Mouse (Mus musculus) liver, embryonic 14.5 days (tissue): Measurements from ENCODE around the gene Ndufa3. TPM values are rescaled to one million over a fixed set of nuclear protein-coding genes. Genes with fewer than 3 reads are reported as not detected.

Experiments used
- ATAC-seq: fragments of 200-750 bp; cut with Nextera tagmentation; 2 replicates; pipeline ENCODE4 v1.8.0; 2017; ENCODE audit warnings: moderate number of reproducible peaks, mild to moderate bottlenecking, moderate library complexity; ENCODE audit not compliant: insufficient read depth
- DNase-seq, 3 experiments: peaks; one replicate each; pipeline ENCODE4 v3.0.0-alpha.2; 2012 to 2013; ENCODE audit warnings: low read depth in 3 of 3, low spot score in 3 of 3
- H3K27ac ChIP-seq: fragments of 300-500 bp; sonication (generic); 2 replicates; pipeline ENCODE4 v1.5.1; 2014; ENCODE audit warnings: moderate library complexity, mild to moderate bottlenecking, control low read depth, inconsistent platforms
- H3K27me3 ChIP-seq: fragments of 300-500 bp; sonication (generic); 2 replicates; pipeline ENCODE4 v1.6.1; 2014; ENCODE audit warnings: mild to moderate bottlenecking, low read length, moderate library complexity; ENCODE audit not compliant: control insufficient read depth, insufficient read depth
- H3K36me3 ChIP-seq: fragments of 300-500 bp; sonication (generic); replicated peaks from 2 replicates; pipeline ENCODE4 v1.6.1; 2014; ENCODE audit warnings: low read depth; ENCODE audit not compliant: control insufficient read depth, insufficient read depth
- H3K4me1 ChIP-seq, 2 experiments: fragments of 200-500 bp in 1 of 2; fragments of 300-500 bp in 1 of 2; sonication (generic) in 1 of 2; replicated peaks; 2 replicates each; pipeline ENCODE4 v1.6.1; 2012 to 2014; ENCODE audit warnings: antibody characterized with exemption in 1 of 2, inconsistent platforms in 1 of 2, low read length in 1 of 2; ENCODE audit not compliant: control insufficient read depth in 2 of 2, insufficient read depth in 2 of 2
- H3K4me2 ChIP-seq: fragments of 300-500 bp; sonication (generic); 2 replicates; pipeline ENCODE4 v1.6.1; 2014; ENCODE audit warnings: low read depth, mild to moderate bottlenecking, control low read depth, moderate library complexity
- H3K4me3 ChIP-seq, 2 experiments: fragments of 200-500 bp in 1 of 2; fragments of 300-500 bp in 1 of 2; sonication (generic) in 1 of 2; 2 replicates each; pipeline ENCODE4 v1.5.1; 2012 to 2014; ENCODE audit warnings: low read depth in 2 of 2, low read length in 2 of 2, mild to moderate bottlenecking in 2 of 2, control low read depth in 1 of 2, inconsistent platforms in 1 of 2, moderate library complexity in 1 of 2; ENCODE audit not compliant: insufficient read depth in 1 of 2
- H3K9ac ChIP-seq: fragments of 300-500 bp; sonication (generic); replicated peaks from 2 replicates; pipeline ENCODE4 v1.6.1; 2014; ENCODE audit warnings: mild to moderate bottlenecking, control low read depth, moderate library complexity
- H3K9me3 ChIP-seq: fragments of 300-500 bp; sonication (generic); 2 replicates; pipeline ENCODE4 v1.6.1; 2016; ENCODE audit warnings: low read length, mixed read lengths; ENCODE audit not compliant: control insufficient read depth
- CTCF ChIP-seq: IDR thresholded peaks from 2 replicates; pipeline ENCODE4 v1.5.1; 2016; ENCODE audit warnings: antibody characterized with exemption, low read depth, control low read depth
- EP300 ChIP-seq: IDR thresholded peaks from 2 replicates; pipeline ENCODE4 v1.6.1; 2016; ENCODE audit warnings: antibody characterized with exemption, low read depth
- WGBS: fragments of 180-500 bp; shearing (Covaris S2); extraction: QIAGEN DNeasy Blood & Tissue Kit; methylation state at CpG from one replicate; pipeline ENCODE4 v1.1.7; 2014; ENCODE audit not compliant: insufficient replicate concordance; 5-methylcytosine and 5-hydroxymethylcytosine counted together
- polyA plus RNA-seq, 2 experiments: library from polyadenylated mRNA; depleted of rRNA in 1 of 2; stranded (reverse) in 1 of 2; unstranded in 1 of 2; fragments of >200 nt; fragmentation: Nextera tagmentation in 1 of 2; extraction: Ambion mirVana in 1 of 2; gene quantifications; 2 replicates each; pipeline versions ENCODE4 v1.2.1 to v1.2.3; 2012 to 2014

The Ndufa3 gene
- polyA plus RNA-seq, 2 experiments, result 106 to 354 TPM

GRCm38 (mm10) chr7:3576354-3577124 lies 40.6 kb upstream of the Ndufa3 start:
- WGBS, result 51% methylated on average over 5 of the region's 5 CpGs
- DNase-seq (no peak), ATAC-seq (no peak)
- Histone ChIP-seq H3K4me1 (no peaks in the 10 kb centered on the region), H3K36me3 (no peaks in the 10 kb centered on the region), H3K27me3 (no peaks in the 10 kb centered on the region), H3K4me2 (no peak overlapping the region), H3K9me3 (no peaks in the 10 kb centered on the region), H3K4me3 (no peak overlapping the region), H3K27ac (no peak overlapping the region), H3K9ac (no peak overlapping the region)
- TF ChIP-seq CTCF (no peak), EP300 (no peak)

- WGBS, result 50% methylated on average over 2 of the region's 2 CpGs
- TF ChIP-seq EP300, result no peak
- peak; percentile 13; the same call in 1 of the 2 replicates for TF ChIP-seq CTCF
- Histone ChIP-seq H3K4me1 (no peaks in the 10 kb centered on the region), H3K4me3 (no peak overlapping the region), H3K4me2 (no peak overlapping the region), H3K9ac (no peak overlapping the region), H3K27me3 (no peaks in the 10 kb centered on the region), H3K9me3 (no peaks in the 10 kb centered on the region), H3K27ac (no peak overlapping the region), H3K36me3 (no peaks in the 10 kb centered on the region)
- no peak for ATAC-seq
- no peak for DNase-seq
These were observed 39.0 kb upstream of the Ndufa3 start for GRCm38 (mm10) chr7:3578196-3578595.

- H3K36me3 ChIP-seq, result no peaks in the 10 kb centered on the region
- H3K9ac ChIP-seq, result no peak overlapping the region
- 51% methylated on average over 6 of the region's 6 CpGs for WGBS
- no peaks in the 10 kb centered on the region for H3K4me1 ChIP-seq
- TF ChIP-seq CTCF, result no peak
- TF ChIP-seq EP300, result no peak
- no peaks in the 10 kb centered on the region for H3K27me3 ChIP-seq
- DNase-seq, result no peak
- no peak overlapping the region for H3K27ac ChIP-seq
- H3K4me2 ChIP-seq, result no peak overlapping the region
- no peaks in the 10 kb centered on the region for H3K9me3 ChIP-seq
- no peak overlapping the region for H3K4me3 ChIP-seq
- ATAC-seq, result no peak
These were observed 38.1 kb upstream of the Ndufa3 start for GRCm38 (mm10) chr7:3578952-3579546.

GRCm38 (mm10) chr7:3580029-3580428 lies 37.1 kb upstream of the Ndufa3 start:
- no peak overlapping the region for H3K4me3 ChIP-seq
- H3K4me2 ChIP-seq, result no peak overlapping the region
- no peak overlapping the region for H3K9ac ChIP-seq
- no peaks in the 10 kb centered on the region for H3K36me3 ChIP-seq
- H3K27me3 ChIP-seq, result no peaks in the 10 kb centered on the region
- no peak overlapping the region for H3K27ac ChIP-seq
- DNase-seq (no peak), ATAC-seq (no peak)
- no peaks in the 10 kb centered on the region for H3K9me3 ChIP-seq
- TF ChIP-seq CTCF, result no peak
- TF ChIP-seq EP300, result no peak
- H3K4me1 ChIP-seq, result no peaks in the 10 kb centered on the region
- WGBS, result 53% methylated on average over 2 of the region's 2 CpGs

DNA sequence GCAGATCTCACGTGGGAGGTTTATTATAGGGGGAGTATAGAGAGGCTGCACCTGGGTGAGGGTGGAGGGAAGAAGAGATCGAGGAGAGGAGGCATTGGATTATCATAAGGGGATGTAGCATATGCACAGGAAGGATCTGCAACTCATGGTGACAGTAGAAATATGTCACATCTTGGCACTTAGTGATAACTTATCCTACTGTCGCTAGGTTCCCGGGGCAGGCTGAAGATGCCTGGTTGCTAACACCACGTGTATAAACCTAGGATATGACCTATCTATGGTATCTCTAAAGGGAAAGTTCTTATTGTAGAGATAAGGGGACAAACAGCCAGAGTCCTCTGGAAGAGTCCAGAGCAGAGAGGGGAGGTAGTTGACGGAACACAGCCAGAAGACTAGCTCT lies 31.4 kb upstream of the Ndufa3 start:
- no peaks in the 10 kb centered on the region for H3K27me3 ChIP-seq
- DNase-seq (no peak), ATAC-seq (no peak)
- H3K4me2 ChIP-seq, result no peak overlapping the region
- H3K4me1 ChIP-seq, result no peaks in the 10 kb centered on the region
- H3K4me3 ChIP-seq, result no peak overlapping the region
- no peak overlapping the region for H3K9ac ChIP-seq
- no peak for TF ChIP-seq CTCF
- no peak overlapping the region for H3K27ac ChIP-seq
- H3K36me3 ChIP-seq, result no peaks in the 10 kb centered on the region
- WGBS, result 11% methylated on average over 6 of the region's 6 CpGs
- no peaks in the 10 kb centered on the region for H3K9me3 ChIP-seq
